Mouse (Mus musculus): ENCODE measurements at regions not wholly inside any gene's neighbourhood (a gene's known extent, or its start where the extent isn't known, plus 50 kb on each side); places are given as distances from the start of the nearest gene placed in this dataset.

GRCm38 (mm10) chr8:41878029-41878748, 461.3 kb upstream of the Frg1 start:
- TF ChIP-seq MYOD1 (IDR thresholded peaks at IDR 0.05; ENCODE audit: control insufficient read depth, insufficient read length, low read depth) (no peak), CTCF (IDR thresholded peaks at IDR 0.05; ENCODE audit: control insufficient read depth, insufficient read depth, insufficient read length) (no peak), USF1 (IDR thresholded peaks at IDR 0.05; ENCODE audit: low read depth) (no peak), MYOG (IDR thresholded peaks at IDR 0.05; ENCODE audit: control insufficient read depth, extremely low read depth, insufficient read length) (no peak)

Measured in C2C12 (cell line).